Mouse (Mus musculus): Measurements from ENCODE around the gene Fcer2a.

Fcer2a gene

GRCm38 (mm10) chr8:3694121-3694520 is at the start of gene Fcer2a:
Gene Fcer2a, minus strand, starts transcription at chr8:3694175.
- no peak for DNase-seq (ENCODE audit: low spot score in 2 of 2)

- no peak for DNase-seq (ENCODE audit: low spot score in 2 of 2)
These were observed 43.0 kb upstream of the Fcer2a start for GRCm38 (mm10) chr8:3736947-3737346.

- DNase-seq (ENCODE audit: low spot score in 2 of 2): no peak
These were observed 41.6 kb upstream of the Fcer2a start for GRCm38 (mm10) chr8:3735599-3735998.

- DNase-seq (ENCODE audit: low spot score in 2 of 2): no peak
These were observed 40.1 kb upstream of the Fcer2a start for GRCm38 (mm10) chr8:3734084-3734483.

GRCm38 (mm10) chr8:3721041-3721440 is 27.1 kb upstream of the Fcer2a start:
- no peak for DNase-seq (ENCODE audit: low spot score in 2 of 2)

- no peak for DNase-seq (ENCODE audit: low spot score in 2 of 2)
These were observed 26.6 kb upstream of the Fcer2a start, which contains the start of gene Clec4g for GRCm38 (mm10) chr8:3720551-3720950. Gene Clec4g, minus strand, starts transcription at chr8:3720651.

GRCm38 (mm10) chr8:3718559-3718958 is 24.6 kb upstream of the Fcer2a start:
- DNase-seq (ENCODE audit: low spot score in 2 of 2): peak; percentile 58 to 62

GRCm38 (mm10) chr8:3717321-3717954 is 23.5 kb upstream of the Fcer2a start:
- no peak for DNase-seq (ENCODE audit: low spot score in 2 of 2)

- no peak for DNase-seq (ENCODE audit: low spot score in 2 of 2)
These were observed 17.7 kb upstream of the Fcer2a start for GRCm38 (mm10) chr8:3711646-3712045.

- no peak for DNase-seq (ENCODE audit: low spot score in 2 of 2)
These were observed 16.3 kb upstream of the Fcer2a start for GRCm38 (mm10) chr8:3710312-3710711.

GRCm38 (mm10) chr8:3707611-3708010 is 13.6 kb upstream of the Fcer2a start:
- DNase-seq (ENCODE audit: low spot score in 2 of 2): no peak

GRCm38 (mm10) chr8:3705711-3706110 is 11.7 kb upstream of the Fcer2a start:
- DNase-seq (ENCODE audit: low spot score in 2 of 2): no peak

- DNase-seq (ENCODE audit: low spot score in 2 of 2): no peak
These were observed 7.5 kb upstream of the Fcer2a start for GRCm38 (mm10) chr8:3701491-3701890.

GRCm38 (mm10) chr8:3690774-3691173 is 3.2 kb downstream of the Fcer2a start:
- DNase-seq (ENCODE audit: low spot score in 2 of 2): no peak

- no peak for DNase-seq (ENCODE audit: low spot score in 2 of 2)
These were observed 6.4 kb downstream of the Fcer2a start for GRCm38 (mm10) chr8:3687537-3687936.

GRCm38 (mm10) chr8:3685422-3685821 is 8.6 kb downstream of the Fcer2a start:
- DNase-seq (ENCODE audit: low spot score in 2 of 2): no peak

- no peak for DNase-seq (ENCODE audit: low spot score in 2 of 2)
These were observed 9.4 kb downstream of the Fcer2a start for GRCm38 (mm10) chr8:3684530-3684929.

- no peak for DNase-seq (ENCODE audit: low spot score in 2 of 2)
These were observed 10.4 kb downstream of the Fcer2a start for GRCm38 (mm10) chr8:3683408-3684176.

GRCm38 (mm10) chr8:3682435-3682834 is 11.5 kb downstream of the Fcer2a start:
- DNase-seq (ENCODE audit: low spot score in 2 of 2): no peak

- no peak for DNase-seq (ENCODE audit: low spot score in 2 of 2)
These were observed 14.3 kb downstream of the Fcer2a start for GRCm38 (mm10) chr8:3679656-3680055.

- DNase-seq (ENCODE audit: low spot score in 2 of 2): no peak
These were observed 14.7 kb downstream of the Fcer2a start for GRCm38 (mm10) chr8:3679236-3679635.

- DNase-seq (ENCODE audit: low spot score in 2 of 2): no peak
These were observed 15.1 kb downstream of the Fcer2a start for GRCm38 (mm10) chr8:3678831-3679230.

- DNase-seq (ENCODE audit: low spot score in 2 of 2): no peak
These were observed 16.9 kb downstream of the Fcer2a start for GRCm38 (mm10) chr8:3676993-3677579.

Data from frontal cortex, postnatal 36 days (tissue).